Mouse (Mus musculus) right cerebral cortex, postnatal 14 days (tissue): Measurements from ENCODE around the gene Actr1a.

ENCODE experiments used
- DNase-seq: peaks from one replicate; pipeline ENCODE4 v3.0.0; 2022

The Actr1a gene

GRCm38 (mm10) chr19:46399372-46399771 lies 3.8 kb upstream of the Actr1a start:
- DNase-seq, result no peak

DNA sequence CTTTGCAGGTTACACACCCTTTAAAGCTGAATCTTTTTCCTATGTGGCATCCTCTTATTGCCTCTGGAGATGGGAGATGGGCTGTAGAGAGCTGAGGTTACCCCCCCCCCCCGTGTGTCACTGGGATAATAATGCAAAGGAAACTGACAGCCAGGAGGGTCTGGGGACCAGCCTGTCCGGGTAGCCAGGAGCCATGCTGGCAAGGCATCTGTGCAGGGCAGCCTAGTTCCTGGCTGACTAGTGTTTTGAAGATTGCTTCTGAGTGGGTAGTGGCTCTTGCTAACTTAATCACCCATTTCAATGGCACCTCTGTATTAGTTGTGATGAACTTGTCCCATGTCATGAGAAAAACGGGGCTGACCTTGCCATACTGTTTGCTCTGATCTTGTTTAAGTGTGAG lies 2.9 kb upstream of the Actr1a start:
- no peak for DNase-seq

- DNase-seq, result no peak
These were observed 2.0 kb upstream of the Actr1a start for GRCm38 (mm10) chr19:46397436-46398001.

DNA sequence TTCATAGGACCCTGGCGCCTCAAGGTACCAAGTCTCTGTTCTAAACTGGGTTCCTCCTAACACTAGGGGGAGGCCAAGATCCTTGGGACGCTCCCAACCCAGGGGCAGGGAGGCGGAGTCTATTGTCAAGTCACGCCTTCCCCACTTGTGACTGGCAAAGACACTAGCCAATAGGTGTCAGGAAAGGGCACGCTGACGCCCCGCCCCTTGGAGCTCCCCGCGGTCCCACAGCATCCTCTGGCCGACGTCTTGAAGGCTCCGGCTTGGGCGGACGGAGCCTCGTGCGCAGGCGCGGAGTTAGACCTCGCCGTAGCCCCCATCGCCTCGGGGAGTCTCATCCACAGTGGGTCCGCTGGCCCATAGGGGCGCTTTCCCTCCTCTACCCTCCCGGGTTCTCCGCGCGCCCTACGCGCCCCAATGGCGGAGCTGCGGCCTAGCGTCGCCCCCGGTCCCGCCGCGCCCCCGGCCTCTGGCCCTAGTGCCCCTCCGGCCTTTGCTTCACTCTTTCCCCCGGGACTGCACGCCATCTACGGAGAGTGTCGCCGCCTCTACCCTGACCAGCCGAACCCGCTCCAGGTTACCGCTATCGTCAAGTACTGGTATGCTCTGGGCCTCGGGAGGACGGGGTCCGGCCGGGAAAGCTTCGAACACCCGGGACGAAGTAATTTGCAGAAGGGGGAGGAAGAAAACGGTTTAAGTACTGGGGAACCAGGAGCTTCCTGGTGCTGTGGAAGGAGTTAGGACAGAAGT lies 1.3 kb upstream of the Actr1a start, which contains the start of gene Sufu:
Gene Sufu (plus strand): TSS at position 211 of the 750 bp plus-strand sequence.
- peak; percentile 97 for DNase-seq

GRCm38 (mm10) chr19:46396109-46396508 lies 561 bp upstream of the Actr1a start:
- DNase-seq, result no peak

DNA sequence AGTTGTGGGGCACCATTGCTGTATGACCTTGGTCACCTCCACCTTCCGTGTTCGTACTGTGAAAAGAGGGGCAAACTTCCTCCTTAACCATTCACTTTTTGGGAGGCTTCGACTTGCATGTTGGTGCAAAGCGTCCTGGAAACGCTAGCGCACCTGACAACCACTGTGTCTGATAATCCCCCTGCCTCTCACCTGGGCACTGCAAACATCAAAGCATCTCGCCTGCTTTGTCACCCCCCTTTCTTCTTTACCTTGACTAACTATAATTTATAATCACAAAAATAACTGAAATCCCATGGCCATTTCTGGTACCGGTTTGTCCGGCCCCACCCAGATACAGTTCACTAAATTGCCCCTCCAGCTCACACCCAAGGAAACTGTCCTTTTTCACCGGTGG lies 838 bp downstream of the Actr1a start:
- no peak for DNase-seq

- DNase-seq, result no peak
These were observed 3.5 kb downstream of the Actr1a start for GRCm38 (mm10) chr19:46392018-46392417.

- DNase-seq, result no peak
These were observed 5.7 kb downstream of the Actr1a start for GRCm38 (mm10) chr19:46389872-46390271.

- DNase-seq, result no peak
These were observed 13.3 kb downstream of the Actr1a start for GRCm38 (mm10) chr19:46382275-46382674.

DNA sequence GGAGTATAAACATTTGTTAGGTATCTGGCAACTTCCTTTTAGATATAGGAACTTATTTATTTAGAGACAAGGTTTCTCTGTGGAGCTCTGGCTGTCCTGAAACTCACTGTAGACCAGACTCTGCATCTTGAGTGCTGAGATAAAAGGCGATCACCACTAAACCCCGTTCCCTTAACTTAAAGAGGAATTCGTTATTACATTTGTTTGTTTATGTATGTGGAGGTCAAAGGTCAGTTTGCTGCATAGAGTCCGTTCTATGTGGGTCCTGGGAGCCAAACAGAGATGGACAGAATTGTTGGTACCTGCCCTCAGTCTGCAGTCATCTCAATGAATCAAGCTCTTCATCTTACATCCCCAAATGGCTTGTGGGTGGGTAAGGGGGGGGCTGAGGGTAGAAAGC lies 19.7 kb downstream of the Actr1a start:
- no peak for DNase-seq

- DNase-seq, result peak; percentile 16
These were observed 20.1 kb downstream of the Actr1a start for GRCm38 (mm10) chr19:46375489-46375888.

DNA sequence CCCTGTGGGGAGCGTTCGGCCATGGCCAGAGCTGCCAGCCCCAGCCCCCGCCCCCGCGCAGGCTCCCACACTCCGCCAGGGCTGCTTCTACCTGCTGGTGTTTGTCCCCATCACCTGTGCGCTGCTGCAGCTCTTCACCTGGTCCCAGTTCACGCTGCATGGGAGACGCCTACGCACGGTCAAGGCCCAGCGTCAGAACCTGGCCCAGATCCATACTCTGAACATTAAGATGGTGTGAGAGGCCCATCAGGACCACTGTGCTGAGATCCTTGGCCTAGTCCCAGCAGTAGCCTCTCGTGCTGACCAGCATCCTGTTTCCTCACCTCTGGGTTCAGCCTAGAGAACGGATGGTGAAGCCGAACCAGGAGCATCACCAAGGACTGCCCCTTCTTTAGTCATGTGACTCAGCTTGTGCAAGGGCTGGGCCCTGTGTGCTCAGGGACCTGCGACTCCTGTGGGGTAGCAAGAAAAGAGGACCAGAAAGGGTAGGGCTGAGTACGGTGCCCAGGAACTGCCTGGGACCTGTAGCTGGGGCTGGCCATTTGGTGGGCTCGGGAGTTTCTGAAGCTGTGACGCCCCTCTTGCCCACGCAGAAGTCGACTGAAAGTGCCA lies 21.0 kb downstream of the Actr1a start:
- DNase-seq, result no peak

DNA sequence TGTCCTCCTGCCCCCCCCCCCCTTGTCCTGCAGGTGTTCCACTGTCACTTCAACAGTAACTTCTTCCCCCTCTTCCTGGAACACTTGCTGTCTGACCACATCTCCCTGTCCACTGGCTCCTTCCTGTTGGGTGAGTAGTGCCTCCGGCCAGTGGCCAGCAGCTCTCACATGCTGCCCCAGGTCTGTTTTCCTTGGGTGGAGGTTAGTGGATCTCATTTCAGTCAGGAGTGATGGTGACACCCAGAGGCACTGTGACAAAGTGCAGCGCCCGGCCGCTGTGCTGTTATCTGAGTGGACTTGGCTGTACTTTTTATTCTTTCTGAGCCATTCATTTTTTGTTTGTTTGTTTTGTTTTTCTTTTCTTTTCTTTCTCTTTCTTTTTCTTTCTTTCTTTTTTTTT lies 26.3 kb downstream of the Actr1a start:
- peak; percentile 59 for DNase-seq

DNA sequence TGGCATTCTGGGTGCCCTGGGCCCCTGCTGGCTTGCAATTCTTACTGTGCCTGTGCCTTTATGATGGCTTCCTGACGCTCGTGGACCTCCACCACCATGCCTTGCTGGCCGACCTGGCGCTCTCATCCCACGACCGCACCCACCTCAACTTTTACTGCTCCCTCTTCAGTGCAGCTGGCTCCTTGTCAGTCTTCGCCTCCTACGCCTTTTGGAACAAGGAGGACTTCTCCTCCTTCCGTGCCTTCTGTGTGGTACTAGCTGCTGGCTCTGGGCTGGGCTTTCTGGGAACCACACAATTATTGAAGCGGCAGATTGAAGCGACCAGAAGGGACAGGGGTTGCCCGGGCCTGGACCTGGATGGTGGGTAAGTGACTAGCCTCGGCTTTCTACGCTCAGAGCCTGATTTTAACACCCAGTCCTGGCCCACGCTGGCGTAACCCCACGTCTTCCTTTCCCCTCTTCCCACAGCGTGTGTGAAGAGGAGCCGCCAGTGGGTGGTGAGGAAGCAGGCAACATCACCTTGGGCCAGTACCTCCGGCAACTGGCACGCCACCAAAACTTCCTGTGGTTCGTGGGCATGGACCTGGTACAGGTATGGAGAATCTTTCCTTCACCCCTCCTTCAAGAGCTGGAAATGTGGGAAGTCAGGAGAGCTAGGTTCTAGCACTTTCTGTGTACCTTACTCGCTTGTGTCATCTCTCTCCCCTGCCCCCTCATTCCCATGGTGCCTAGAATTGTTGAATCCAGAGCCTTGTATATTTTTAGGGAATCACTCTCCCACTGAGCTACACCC lies 27.6 kb downstream of the Actr1a start:
- no peak for DNase-seq

GRCm38 (mm10) chr19:46363294-46364009 lies 32.1 kb downstream of the Actr1a start:
- DNase-seq, result no peak

DNA sequence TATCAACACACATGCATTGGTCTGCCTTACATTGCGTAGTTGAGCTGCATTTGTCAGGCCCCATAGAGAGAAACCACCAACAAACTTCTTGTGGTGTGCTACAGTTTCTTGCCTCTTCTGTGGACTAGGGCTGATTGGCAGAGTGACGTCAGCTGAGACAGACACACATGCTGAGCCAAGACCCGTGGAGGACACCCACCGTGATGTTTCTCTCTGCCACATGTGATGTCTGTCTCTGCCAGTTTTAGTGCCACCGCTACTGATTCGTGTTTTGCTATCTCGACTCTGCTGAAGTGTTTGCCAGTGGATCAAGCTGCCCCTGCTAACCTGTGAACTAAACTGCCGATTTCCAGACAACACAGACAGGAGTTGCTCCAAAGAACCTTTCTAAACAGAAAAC lies 33.4 kb downstream of the Actr1a start:
- no peak for DNase-seq

DNA sequence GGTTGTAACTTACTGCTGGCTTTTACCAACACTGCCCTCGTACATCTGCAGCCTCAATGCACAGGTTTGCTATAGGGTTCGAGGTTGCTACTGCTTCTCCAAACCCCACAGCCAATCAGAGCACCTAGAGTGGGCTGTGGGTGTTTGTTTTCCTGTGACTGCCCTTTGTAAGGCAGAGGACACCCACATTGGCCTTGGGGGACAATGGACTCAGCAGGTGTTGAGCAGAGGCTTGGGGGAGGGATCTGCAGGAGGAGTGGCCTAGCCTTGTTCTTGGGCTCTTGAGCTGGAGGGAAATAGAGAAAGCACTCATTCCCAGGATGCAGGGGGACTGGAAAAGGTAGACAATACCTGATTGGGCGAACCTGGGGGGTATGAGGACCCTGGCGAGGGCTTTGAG lies 37.2 kb downstream of the Actr1a start:
- DNase-seq, result no peak

- no peak for DNase-seq
These were observed 37.9 kb downstream of the Actr1a start for GRCm38 (mm10) chr19:46357344-46358280.

- DNase-seq, result peak; percentile 91
These were observed 38.8 kb downstream of the Actr1a start for GRCm38 (mm10) chr19:46356701-46357138.

DNA sequence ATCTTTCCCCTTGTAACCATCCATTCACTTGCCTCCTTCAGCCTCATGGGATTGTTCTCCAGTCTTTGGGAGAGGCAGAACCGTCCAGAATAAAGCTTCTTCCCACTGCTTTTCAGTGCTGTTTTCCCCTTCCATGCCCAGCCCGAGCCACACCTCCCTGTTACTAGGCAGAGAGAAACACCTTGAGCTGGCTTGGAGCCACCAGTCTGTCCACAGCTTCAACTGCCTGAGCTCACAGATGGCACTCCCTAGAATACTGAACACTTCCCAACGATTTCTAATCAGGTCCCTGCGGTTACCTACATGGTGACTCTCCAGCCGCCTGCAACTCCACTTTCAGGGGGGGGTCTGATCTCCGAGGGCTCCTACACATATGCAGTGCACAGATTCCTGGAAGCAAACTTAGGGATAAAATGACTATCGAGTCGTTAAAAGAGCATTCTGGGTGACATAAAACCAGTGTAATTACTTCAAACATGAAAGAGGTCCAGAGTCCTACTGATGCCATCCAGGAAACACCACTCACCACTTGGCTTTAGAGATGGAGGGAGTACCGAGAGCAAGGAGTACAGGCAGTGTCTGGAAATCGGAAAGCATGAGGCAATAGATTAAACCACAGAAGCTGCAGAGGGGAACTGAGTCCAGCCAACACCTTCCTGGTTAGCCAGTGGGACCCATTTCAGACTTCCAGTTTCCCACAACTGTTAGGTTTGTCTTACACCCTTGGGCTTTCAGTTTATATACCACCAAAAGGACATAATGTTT lies 45.2 kb downstream of the Actr1a start, which contains the start of gene 2310034G01Rik:
Gene 2310034G01Rik (minus strand): TSS at position 135 of the 765 bp plus-strand sequence.
- DNase-seq, result no peak

DNA sequence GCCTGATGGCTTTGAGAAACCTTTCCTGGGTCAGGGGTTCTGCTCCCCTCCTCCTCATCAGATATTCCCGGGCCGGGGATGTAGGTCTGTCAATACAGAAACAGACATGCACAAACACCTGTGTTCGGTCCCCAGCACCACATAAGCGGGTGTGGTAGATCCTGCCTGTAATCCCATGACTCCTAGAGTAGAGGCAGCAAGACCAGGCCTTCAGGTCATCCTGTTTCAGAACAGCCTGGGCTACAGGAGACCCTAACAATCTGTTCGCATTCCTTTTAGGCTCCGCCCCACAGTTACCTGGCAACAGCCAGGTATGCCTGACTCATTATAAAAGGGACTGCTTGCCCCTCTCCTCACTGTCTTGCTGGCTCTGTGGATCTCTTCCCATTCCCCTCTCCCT lies 46.0 kb downstream of the Actr1a start:
- no peak for DNase-seq
